Mouse (Mus musculus): ENCODE measurements around the gene Gm21788.
"Not testable (repeated sequence)": the region's sequence is repeated elsewhere in the genome, so short reads cannot be mapped to it uniquely, and the experiment has no call there.

Gm21788 gene

DNA sequence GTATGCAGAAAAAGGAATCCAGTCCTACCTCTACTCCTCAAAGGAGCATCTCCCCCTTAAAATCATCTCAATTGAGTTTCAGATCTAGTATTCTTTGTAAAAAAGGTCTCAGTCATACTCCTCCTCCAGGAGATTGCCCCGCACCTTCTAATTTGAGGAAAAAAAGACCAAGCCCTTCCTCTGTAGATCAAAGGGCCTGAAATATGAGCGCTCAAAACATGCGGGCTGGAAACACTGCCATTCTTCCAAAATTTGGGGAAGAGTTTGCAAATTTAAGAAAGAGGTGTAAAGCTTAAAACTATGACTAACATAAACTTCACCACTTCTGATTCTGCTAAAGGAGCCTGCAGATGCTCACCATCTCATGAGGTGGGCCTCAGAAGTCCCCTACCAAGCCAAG is at the start of gene Gm21788:
Gm21788 (plus strand) TSS at position 301 of the 400 bp plus-strand sequence.
- DNase-seq (ENCODE audit: low spot score in 2 of 2) = not testable (repeated sequence)

Data from right cerebral cortex, adult 2 months (tissue).